Mouse (Mus musculus) stomach, postnatal 0 days (tissue): ENCODE measurements around the gene Egflam. TPM values are rescaled to one million over a fixed set of nuclear protein-coding genes. Genes with fewer than 3 reads are reported as not detected.

ENCODE experiments used
- ATAC-seq: fragments of 200-750 bp; cut with Nextera tagmentation; 2 replicates; pipeline ENCODE4 v1.8.0; 2017; ENCODE audit not compliant: low FRiP score, low TSS enrichment
- DNase-seq: peaks from one replicate; pipeline ENCODE4 v3.0.0-alpha.2; 2016; ENCODE audit warnings: low spot score
- H3K27ac ChIP-seq: fragments of 300-500 bp; sonication (generic); replicated peaks from 2 replicates; pipeline ENCODE4 v1.5.1; 2014; ENCODE audit warnings: mild to moderate bottlenecking, control low read depth
- H3K27me3 ChIP-seq: fragments of 300-500 bp; sonication (generic); 2 replicates; pipeline ENCODE4 v1.6.1; 2014; ENCODE audit warnings: low read length; ENCODE audit not compliant: control insufficient read depth, insufficient read depth
- H3K36me3 ChIP-seq: fragments of 300-500 bp; sonication (generic); 2 replicates; pipeline ENCODE4 v1.6.1; 2014; ENCODE audit warnings: low read length, mixed read lengths; ENCODE audit not compliant: control insufficient read depth, insufficient read depth
- H3K4me1 ChIP-seq: fragments of 300-500 bp; sonication (generic); replicated peaks from 2 replicates; pipeline ENCODE4 v1.6.1; 2014; ENCODE audit warnings: antibody characterized with exemption; ENCODE audit not compliant: control insufficient read depth, insufficient read depth
- H3K4me2 ChIP-seq: fragments of 300-500 bp; sonication (generic); replicated peaks from 2 replicates; pipeline ENCODE4 v1.6.1; 2014; ENCODE audit warnings: low read depth, mild to moderate bottlenecking, control low read depth, moderate library complexity
- H3K4me3 ChIP-seq: fragments of 300-500 bp; sonication (generic); 2 replicates; pipeline ENCODE4 v1.5.1; 2014; ENCODE audit warnings: low read depth, low read length, control low read depth
- H3K9ac ChIP-seq: fragments of 300-500 bp; sonication (generic); 2 replicates; pipeline ENCODE4 v1.6.1; 2014; ENCODE audit warnings: mild to moderate bottlenecking, low read length, control low read depth, mixed read lengths
- H3K9me3 ChIP-seq: fragments of 300-500 bp; sonication (generic); 2 replicates; pipeline ENCODE4 v1.6.1; 2016; ENCODE audit warnings: low read length; ENCODE audit not compliant: control insufficient read depth
- CTCF ChIP-seq: IDR thresholded peaks from 2 replicates; pipeline ENCODE4 v1.5.1; 2016; ENCODE audit warnings: antibody characterized with exemption, low read depth, mild to moderate bottlenecking, moderate library complexity
- EP300 ChIP-seq: optimal IDR thresholded peaks from 2 replicates; pipeline ENCODE3; 2016; ENCODE audit warnings: antibody characterized with exemption
- WGBS: fragments of 180-500 bp; shearing (Covaris S2); extraction: QIAGEN DNeasy Blood & Tissue Kit; methylation state at CpG from one replicate; pipeline ENCODE4 v1.1.7; 2014; 5-methylcytosine and 5-hydroxymethylcytosine counted together
- polyA plus RNA-seq: library from polyadenylated mRNA; unstranded; fragments of >200 nt; fragmentation: Nextera tagmentation; extraction: Ambion mirVana; gene quantifications from 2 replicates; pipeline ENCODE4 v1.2.1, GENCODE M21; 2015

The Egflam gene
- polyA plus RNA-seq, 1 experiment from 2014 or later = 6.6 TPM

GRCm38 (mm10) chr15:7172875-7173274 is 225.3 kb downstream of the Egflam start:
- Histone ChIP-seq H3K4me2 (no peak overlapping the region), H3K9me3 (no peaks in the 10 kb centered on the region), H3K27me3 (no peaks in the 10 kb centered on the region), H3K27ac (no peak overlapping the region), H3K4me1 (no peaks in the 10 kb centered on the region), H3K4me3 (no peak overlapping the region), H3K9ac (no peak overlapping the region), H3K36me3 (peaks cover 15% of the 10 kb centered on the region; the same call in 1 of the 2 replicates)
- DNase-seq (no peak), ATAC-seq (no peak)
- WGBS = 55% methylated on average over 2 of the region's 2 CpGs
- no peak for TF ChIP-seq CTCF
- TF ChIP-seq EP300 = no peak

DNA sequence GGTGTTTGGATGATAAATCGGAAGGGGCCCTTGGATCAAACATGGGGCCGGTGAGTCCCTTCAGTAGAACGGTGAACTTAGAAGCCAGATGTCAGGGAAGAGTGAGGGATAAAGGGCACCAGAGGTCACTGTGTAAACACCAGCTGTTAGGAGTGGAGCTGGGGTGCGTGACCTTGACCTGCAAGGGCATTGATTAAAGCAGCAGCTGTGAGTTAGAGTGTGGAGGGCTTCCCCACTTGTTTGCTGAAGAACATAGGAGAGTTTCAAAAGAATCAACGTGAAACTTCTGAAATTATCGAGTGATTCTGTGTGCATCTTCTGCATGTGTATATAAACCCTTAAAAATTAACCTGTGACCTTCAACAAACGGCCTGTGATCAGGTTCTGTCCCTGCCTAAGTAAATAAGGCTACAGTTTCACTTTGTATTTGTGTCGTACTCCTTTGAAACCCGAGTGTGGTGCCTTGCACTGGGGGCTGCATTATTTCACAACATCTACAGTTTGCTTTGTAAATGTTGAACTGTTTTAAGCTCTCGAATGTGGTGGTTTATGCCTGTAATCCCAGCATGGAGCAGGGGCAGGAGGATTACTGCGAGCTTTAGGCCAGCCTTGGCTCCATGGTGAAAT is 230.2 kb downstream of the Egflam start:
- Histone ChIP-seq H3K9ac (no peak overlapping the region), H3K27me3 (no peaks in the 10 kb centered on the region), H3K4me3 (no peak overlapping the region), H3K4me1 (no peaks in the 10 kb centered on the region), H3K36me3 (peaks cover 10% of the 10 kb centered on the region; the same call in 1 of the 2 replicates), H3K9me3 (no peaks in the 10 kb centered on the region), H3K4me2 (no peak overlapping the region), H3K27ac (no peak overlapping the region; the same call in 1 of the 2 replicates)
- DNase-seq = no peak
- ATAC-seq = peak; percentile 49; the same call in 1 of the 2 replicates
- TF ChIP-seq CTCF (no peak), EP300 (no peak)
- WGBS = 51% methylated on average over 11 of the region's 11 CpGs

DNA sequence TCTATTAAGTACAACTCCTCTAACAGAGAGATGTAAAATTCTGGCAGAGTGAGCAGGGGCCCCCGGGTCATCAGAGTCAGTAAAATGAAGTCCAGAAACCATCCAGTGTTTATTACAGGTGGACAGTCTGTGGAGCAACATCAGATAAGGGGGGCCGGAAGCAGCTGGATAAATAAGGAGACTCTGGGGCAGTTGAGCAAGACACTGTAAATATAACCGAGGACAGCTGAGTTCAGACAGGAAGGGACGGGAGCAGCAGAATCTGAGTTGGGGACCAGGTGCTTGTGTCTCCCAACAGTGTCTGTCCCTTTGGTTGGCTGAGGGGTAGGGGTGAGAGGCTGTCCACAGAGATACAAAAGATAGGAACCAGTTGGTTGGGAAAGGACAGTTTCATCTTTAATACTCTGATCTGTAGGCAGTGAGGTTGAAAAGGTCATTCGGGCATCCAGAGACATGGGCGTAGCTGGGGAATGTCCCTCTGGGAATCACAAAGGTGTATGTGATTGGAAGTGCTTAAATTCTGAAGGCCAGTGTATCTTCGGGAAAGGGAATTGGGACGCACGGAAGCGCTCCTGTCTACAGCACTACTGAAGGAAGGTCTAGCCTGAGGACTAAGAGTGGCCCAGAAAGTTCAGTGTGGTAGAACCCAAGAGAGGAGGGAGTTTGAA is 230.8 kb downstream of the Egflam start:
- H3K27me3 ChIP-seq = no peaks in the 10 kb centered on the region
- peak; percentile 31; the same call in 1 of the 2 replicates for ATAC-seq
- no peaks in the 10 kb centered on the region for H3K9me3 ChIP-seq
- no peaks in the 10 kb centered on the region for H3K4me1 ChIP-seq
- WGBS = 75% methylated on average over 10 of the region's 10 CpGs
- TF ChIP-seq EP300 (no peak), CTCF (no peak)
- no peak for DNase-seq
- H3K36me3 ChIP-seq = peaks cover 11% of the 10 kb centered on the region; the same call in 1 of the 2 replicates
- no peak overlapping the region for H3K9ac ChIP-seq
- no peak overlapping the region for H3K27ac ChIP-seq
- no peak overlapping the region for H3K4me2 ChIP-seq
- no peak overlapping the region for H3K4me3 ChIP-seq

GRCm38 (mm10) chr15:7166735-7167134 is 231.5 kb downstream of the Egflam start:
- TF ChIP-seq EP300 = no peak
- no peak for TF ChIP-seq CTCF
- no peak for DNase-seq
- WGBS = 84% methylated on average over 9 of the region's 9 CpGs

GRCm38 (mm10) chr15:7163851-7164250 is 234.3 kb downstream of the Egflam start:
- no peak overlapping the region for H3K4me2 ChIP-seq
- H3K36me3 ChIP-seq = peaks cover 15% of the 10 kb centered on the region
- no peak overlapping the region for H3K9ac ChIP-seq
- H3K27ac ChIP-seq = no peak overlapping the region
- 71% methylated on average over 6 of the region's 6 CpGs for WGBS
- H3K27me3 ChIP-seq = no peaks in the 10 kb centered on the region
- H3K4me1 ChIP-seq = no peaks in the 10 kb centered on the region
- TF ChIP-seq CTCF (no peak), EP300 (no peak)
- DNase-seq (no peak), ATAC-seq (no peak)
- H3K9me3 ChIP-seq = no peaks in the 10 kb centered on the region
- no peak overlapping the region for H3K4me3 ChIP-seq

More at GRCm38 (mm10) chr15:7166735-7167134, 231.5 kb downstream of the Egflam start:
- Histone ChIP-seq H3K4me1 (no peaks in the 10 kb centered on the region), H3K9me3 (no peaks in the 10 kb centered on the region), H3K27ac (no peak overlapping the region), H3K9ac (no peak overlapping the region), H3K4me2 (no peak overlapping the region), H3K4me3 (no peak overlapping the region), H3K36me3 (peaks cover 12% of the 10 kb centered on the region; the same call in 1 of the 2 replicates), H3K27me3 (no peaks in the 10 kb centered on the region)
- 0 out of 2 replicates have a peak, but pooled peaks have one; percentile 45 for ATAC-seq

GRCm38 (mm10) chr15:7160321-7160720 is 237.9 kb downstream of the Egflam start:
- H3K36me3 ChIP-seq = peaks cover 18% of the 10 kb centered on the region
- H3K4me3 ChIP-seq = no peak overlapping the region
- H3K9ac ChIP-seq = no peak overlapping the region
- DNase-seq (no peak), ATAC-seq (no peak)
- TF ChIP-seq EP300 = no peak
- TF ChIP-seq CTCF = no peak
- H3K4me2 ChIP-seq = no peak overlapping the region
- no peaks in the 10 kb centered on the region for H3K27me3 ChIP-seq
- 86% methylated on average over 8 of the region's 8 CpGs for WGBS
- H3K4me1 ChIP-seq = no peaks in the 10 kb centered on the region
- no peak overlapping the region for H3K27ac ChIP-seq
- no peaks in the 10 kb centered on the region for H3K9me3 ChIP-seq
